Mouse (Mus musculus): ENCODE results near the gene Uri1.

The Uri1 gene

GRCm38 (mm10) chr7:37931631-37932030 is 91.7 kb downstream of the Uri1 start:
- ATAC-seq (ENCODE audit: insufficient number of reproducible peaks, low FRiP score, low TSS enrichment), result no peak

GRCm38 (mm10) chr7:37929738-37930137 is 93.6 kb downstream of the Uri1 start:
- ATAC-seq (ENCODE audit: insufficient number of reproducible peaks, low FRiP score, low TSS enrichment), result no peak

GRCm38 (mm10) chr7:37922999-37923398 is 100.4 kb downstream of the Uri1 start:
- no peak for ATAC-seq (ENCODE audit: insufficient number of reproducible peaks, low FRiP score, low TSS enrichment)

GRCm38 (mm10) chr7:37921681-37922430 is 101.5 kb downstream of the Uri1 start:
- ATAC-seq (ENCODE audit: insufficient number of reproducible peaks, low FRiP score, low TSS enrichment), result no peak

GRCm38 (mm10) chr7:37918926-37919325 is 104.4 kb downstream of the Uri1 start:
- ATAC-seq (ENCODE audit: insufficient number of reproducible peaks, low FRiP score, low TSS enrichment), result no peak

- ATAC-seq (ENCODE audit: insufficient number of reproducible peaks, low FRiP score, low TSS enrichment), result no peak
These were observed 106.5 kb downstream of the Uri1 start for GRCm38 (mm10) chr7:37916762-37917439.

- ATAC-seq (ENCODE audit: insufficient number of reproducible peaks, low FRiP score, low TSS enrichment), result no peak
These were observed 111.6 kb downstream of the Uri1 start for GRCm38 (mm10) chr7:37911802-37912122.

GRCm38 (mm10) chr7:37911114-37911801 is 112.1 kb downstream of the Uri1 start:
- no peak for ATAC-seq (ENCODE audit: insufficient number of reproducible peaks, low FRiP score, low TSS enrichment)

DNA sequence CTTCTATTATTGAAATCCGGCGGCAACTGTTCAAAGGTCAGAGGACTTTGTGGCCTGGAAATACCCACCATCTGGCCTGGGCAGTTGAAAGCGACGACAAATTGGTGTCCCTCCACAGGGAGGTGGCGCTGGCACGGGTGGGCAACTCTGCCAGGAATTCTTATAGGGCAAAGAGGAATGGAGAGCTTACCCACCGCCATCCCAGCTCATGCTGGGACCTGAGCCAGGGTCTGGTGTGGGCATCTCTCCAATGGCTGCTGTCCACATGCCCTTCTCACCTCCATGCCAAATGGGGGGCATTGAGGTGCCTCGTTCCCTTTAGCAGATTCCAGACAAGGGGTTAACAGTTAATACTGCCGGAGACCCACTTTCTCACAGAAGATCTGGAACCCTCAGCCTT is 113.2 kb downstream of the Uri1 start:
- no peak for ATAC-seq (ENCODE audit: insufficient number of reproducible peaks, low FRiP score, low TSS enrichment)
